Mouse (Mus musculus) megakaryocyte, embryonic 14.5 days (primary cell): Measurements from ENCODE around the gene Gm20388.

ENCODE experiments used
- FLI1 ChIP-seq: IDR thresholded peaks from 2 replicates; pipeline ENCODE4 v1.6.1; 2012; ENCODE audit warnings: low read length, inconsistent platforms, mixed read lengths
- GATA1 ChIP-seq: IDR thresholded peaks from 3 replicates; pipeline ENCODE4 v1.6.1; 2012; ENCODE audit warnings: mixed read lengths, low read length, inconsistent platforms, borderline replicate concordance

DNA sequence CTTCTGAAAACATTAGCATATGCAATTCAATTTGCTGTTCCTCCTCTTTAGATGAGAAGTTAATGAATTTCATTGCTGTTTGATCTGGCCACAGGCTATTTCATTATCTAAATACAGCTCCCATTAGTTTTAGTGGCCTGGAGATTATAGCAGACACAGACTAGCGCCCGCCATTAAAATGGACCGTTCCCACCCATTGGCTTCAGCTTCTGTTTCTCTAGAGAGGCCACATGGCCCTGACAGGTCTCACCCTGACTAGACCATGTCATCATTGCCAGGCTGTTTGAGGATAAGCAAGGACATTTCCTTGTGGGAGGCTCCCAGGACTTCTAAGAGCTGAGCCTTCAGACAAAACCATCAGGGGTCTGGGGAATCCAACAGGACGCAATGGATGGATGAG lies 3774.8 kb downstream of the Gm20388 start:
- no peak for TF ChIP-seq GATA1
- TF ChIP-seq FLI1 = no peak
